ENCODE assay signal across 10 mouse cellular contexts in genomic region chr7:143900667-143901066, GRCm38 (mm10). TPM values are rescaled to one million over a fixed set of nuclear protein-coding genes. Genes with fewer than 3 reads are reported as not detected.
DNase-seq lines count a peak whose midpoint lies in the region; ATAC-seq and TF ChIP-seq lines count a peak whose summit lies in the region.
"Had no signal": no experiment of that assay in that cellular context is flagged by ENCODE, and none has a peak within 500 bp of the region (broad histone marks: within the 10 kb centered on the region; RNA-seq: fewer than 3 reads in every experiment).

No protein-coding gene starts in this region.

- no peak for TF ChIP-seq EP300 in CH12.LX (IDR thresholded peaks at IDR 0.05; ENCODE audit: low read length)

- peak; percentile 11 for TF ChIP-seq RAD21 in CH12.LX (IDR thresholded peaks at IDR 0.05; ENCODE audit: low read depth, low read length)

- no peak overlapping the region for H3K27ac ChIP-seq in kidney, postnatal 0 days
- no peak overlapping the region for H3K27ac ChIP-seq in kidney, embryonic 14.5 days (ENCODE audit: low read depth, low read length)
- no peak overlapping the region for H3K27ac ChIP-seq in CH12.LX (ENCODE audit: insufficient read depth, low read depth)
- 0 out of 2 replicates have a peak overlapping the region, but pooled peaks have one; percentile 7 for H3K27ac ChIP-seq in hindbrain, embryonic 15.5 days (replicated peaks)

- no peaks in the 10 kb centered on the region for H3K9me3 ChIP-seq in kidney, postnatal 0 days (replicated peaks; ENCODE audit: low read length)
- H3K9me3 ChIP-seq in kidney, embryonic 14.5 days (ENCODE audit: control insufficient read depth, low read length), result no peaks in the 10 kb centered on the region
- peaks cover 2% of the 10 kb centered on the region for H3K9me3 ChIP-seq in CH12.LX (replicated peaks; ENCODE audit: low read length)
- H3K9me3 ChIP-seq in hindbrain, embryonic 15.5 days, result no peaks in the 10 kb centered on the region

- no peaks in the 10 kb centered on the region for H3K79me2 ChIP-seq in CH12.LX (replicated peaks; ENCODE audit: control insufficient read depth, extremely low read depth, insufficient read depth, poor library complexity, severe bottlenecking)

- no peak overlapping the region for H3K4me3 ChIP-seq in kidney, postnatal 0 days (replicated peaks; ENCODE audit: low read depth, low read length)
- no peak overlapping the region for H3K4me3 ChIP-seq in kidney, embryonic 14.5 days (ENCODE audit: low read length)
- H3K4me3 ChIP-seq in CH12.LX (replicated peaks in 1 of 3; ENCODE audit: low read depth in 2 of 3, low read length in 2 of 3, poor library complexity in 1 of 3), result no peak overlapping the region
- no peak overlapping the region for H3K4me3 ChIP-seq in hindbrain, embryonic 15.5 days

- dilution Hi-C loops in CH12.LX (cut with MboI; ENCODE audit: extremely low pct_ligation_motif_present, extremely low pct_unique_long_range_greater_than_20kb, low sequenced_read_pairs), result no loop called here

- ATAC-seq in kidney, postnatal 0 days (replicated peaks; ENCODE audit: low FRiP score, low read depth), result no peak; the same call in 1 of the 2 replicates
- no peak; the same call in 1 of the 2 replicates for ATAC-seq in kidney, embryonic 14.5 days (ENCODE audit: low FRiP score, low TSS enrichment)
- no peak for ATAC-seq in hindbrain, embryonic 15.5 days (ENCODE audit: low FRiP score, low read depth)

- 21% methylated on average over 2 of the region's 2 CpGs for WGBS in kidney, postnatal 0 days
- 31% methylated on average over 2 of the region's 2 CpGs for WGBS in kidney, embryonic 14.5 days
- WGBS in hindbrain, embryonic 15.5 days, result 19% methylated on average over 2 of the region's 2 CpGs

- H3K9ac ChIP-seq in kidney, postnatal 0 days (ENCODE audit: low read depth, low read length), result no peak overlapping the region
- H3K9ac ChIP-seq in kidney, embryonic 14.5 days (ENCODE audit: low read depth, low read length), result no peak overlapping the region
- H3K9ac ChIP-seq in CH12.LX (ENCODE audit: insufficient read depth, low read depth), result no peak overlapping the region
- H3K9ac ChIP-seq in hindbrain, embryonic 15.5 days, result no peak overlapping the region

- H3K27me3 ChIP-seq in kidney, postnatal 0 days (ENCODE audit: insufficient read depth, low read length), result no peaks in the 10 kb centered on the region
- no peaks in the 10 kb centered on the region for H3K27me3 ChIP-seq in kidney, embryonic 14.5 days (ENCODE audit: control insufficient read depth, insufficient read depth, low read length)
- H3K27me3 ChIP-seq in CH12.LX (replicated peaks), result peaks cover 82% of the 10 kb centered on the region
- no peaks in the 10 kb centered on the region for H3K27me3 ChIP-seq in hindbrain, embryonic 15.5 days

- TF ChIP-seq POLR2A in CH12.LX (IDR thresholded peaks at IDR 0.05; ENCODE audit: low read depth, low read length), result no peak

- no peaks in the 10 kb centered on the region for H3K36me3 ChIP-seq in kidney, postnatal 0 days (ENCODE audit: insufficient read depth, low read length)
- no peaks in the 10 kb centered on the region for H3K36me3 ChIP-seq in kidney, embryonic 14.5 days (ENCODE audit: control insufficient read depth, insufficient read depth, low read length)
- H3K36me3 ChIP-seq in CH12.LX (replicated peaks in 1 of 2; ENCODE audit: control insufficient read depth in 1 of 2, insufficient read depth in 1 of 2, low read length in 1 of 2), result no peaks in the 10 kb centered on the region
- H3K36me3 ChIP-seq in hindbrain, embryonic 15.5 days, result no peaks in the 10 kb centered on the region

- peak; percentile 21 for DNase-seq in adrenal gland, postnatal 10 days
- DNase-seq in adrenal gland, adult 8-10 months, result no peak
- DNase-seq in kidney, postnatal 0 days (ENCODE audit: low spot score), result peak; percentile 64
- DNase-seq in CH12.LX (ENCODE audit: extremely low read depth), result no peak
- no peak for DNase-seq in thymus, adult 18-20 months
- no peak for DNase-seq in heart, postnatal 4 days
- DNase-seq: B cell, adult 2 months; gastrocnemius, postnatal 36 days had no signal

- no peak overlapping the region for H3K4me2 ChIP-seq in kidney, postnatal 0 days (ENCODE audit: low read length)
- no peak overlapping the region for H3K4me2 ChIP-seq in kidney, embryonic 14.5 days (replicated peaks; ENCODE audit: low read depth, low read length)
- H3K4me2 ChIP-seq in CH12.LX (ENCODE audit: insufficient read depth, low read depth, poor library complexity, severe bottlenecking), result no peak overlapping the region
- no peak overlapping the region for H3K4me2 ChIP-seq in hindbrain, embryonic 15.5 days

- peak; percentile 70 for TF ChIP-seq CTCF in kidney, postnatal 0 days (IDR thresholded peaks at IDR 0.05; ENCODE audit: low read depth)
- peak in 1 of 2 experiments; percentile 20; a peak in 1 of 4 replicates for TF ChIP-seq CTCF in CH12.LX (conservative IDR thresholded peaks at IDR 0.05 in 1 of 2, IDR thresholded peaks at IDR 0.05 in 1 of 2; ENCODE audit: low read depth in 2 of 2, low read length in 2 of 2)

- no peaks in the 10 kb centered on the region for H3K4me1 ChIP-seq in kidney, postnatal 0 days (replicated peaks; ENCODE audit: insufficient read depth, low read length)
- no peaks in the 10 kb centered on the region for H3K4me1 ChIP-seq in kidney, embryonic 14.5 days (ENCODE audit: control insufficient read depth, insufficient read depth, low read length)
- no peaks in the 10 kb centered on the region for H3K4me1 ChIP-seq in CH12.LX (ENCODE audit: control insufficient read depth in 1 of 2, insufficient read depth in 2 of 2)
- H3K4me1 ChIP-seq in hindbrain, embryonic 15.5 days (replicated peaks), result no peaks in the 10 kb centered on the region

- in situ Hi-C loops in CH12.LX (cut with MboI; ENCODE audit: low pct_ligation_motif_present, low pct_unique_long_range_greater_than_20kb, low sequenced_read_pairs), result loop anchor here (10.0 kb wide), 1 partner anchor 66 kb away; no protein-coding TSS in a partner anchor

TF ChIP-seq in CH12.LX, 34 proteins besides CTCF, POLR2A, EP300 and RAD21:
- TF ChIP-seq USF1 (IDR thresholded peaks at IDR 0.05; ENCODE audit: low read depth, low read length) (no peak), TBP (conservative IDR thresholded peaks at IDR 0.05; ENCODE audit: low read depth, low read length) (no peak), IRF4 (IDR thresholded peaks at IDR 0.05; ENCODE audit: low read depth, low read length) (no peak), POLR2AphosphoS2 (IDR thresholded peaks at IDR 0.05; ENCODE audit: low read depth, low read length) (no peak), NRF1 (IDR thresholded peaks at IDR 0.05; ENCODE audit: low read depth, low read length) (no peak), E2F4 (IDR thresholded peaks at IDR 0.05; ENCODE audit: insufficient replicate concordance, low read depth, low read length) (no peak), JUND (conservative IDR thresholded peaks at IDR 0.05; ENCODE audit: low read depth, low read length) (no peak)

RNA-seq across cellular contexts. Expression of gene Gm498, which starts 34.0 kb away (rescaled TPM):
- total RNA-seq in adrenal gland, postnatal 10 days (2021), result not detected
- total RNA-seq in adrenal gland, adult 8-10 months (2022), result not detected
- not detected in 2 replicates for polyA plus RNA-seq in kidney, postnatal 0 days (2015; fragmentation: Nextera tagmentation; extraction: Ambion mirVana)
- not detected in 2 replicates for polyA plus RNA-seq in kidney, embryonic 14.5 days (2014; fragmentation: Nextera tagmentation; extraction: Ambion mirVana)
- not detected in 2 replicates for total RNA-seq in CH12.LX (2012; rRNA removed)
- total RNA-seq in CH12.LX (2014; rRNA removed), result not detected in 2 replicates
- not detected in 2 replicates for polyA plus RNA-seq in CH12.LX (2012; ENCODE audit: insufficient read length, low read depth)
- not detected in 2 replicates for polyA plus RNA-seq in hindbrain, embryonic 15.5 days (2015; fragmentation: Nextera tagmentation; extraction: Ambion mirVana)
- not detected for total RNA-seq in heart, postnatal 4 days (2021)
- total RNA-seq: gastrocnemius, postnatal 36 days had no signal

Comparison
In these comparisons a context has a peak if more than half of its experiments do, and no peak if none do; other contexts are left out.
1. DNase-seq: peak in adrenal gland, postnatal 10 days (single experiment) and kidney, postnatal 0 days (single experiment); none in adrenal gland, adult 8-10 months (single experiment), CH12.LX (single experiment), thymus, adult 18-20 months (0 of 2) and heart, postnatal 4 days (single experiment).